Mouse (Mus musculus) MEL (cell line): Measurements from ENCODE around the gene Tmem179b. TPM values are rescaled to one million over a fixed set of nuclear protein-coding genes. Genes with fewer than 3 reads are reported as not detected.

Experiments used
- DNase-seq: peaks from one replicate; pipeline ENCODE4 v3.0.0; 2011; ENCODE audit warnings: low read depth, low spot score
- H3K27ac ChIP-seq: 2 replicates; pipeline ENCODE4 v1.5.1; 2012; ENCODE audit warnings: low read depth, mild to moderate bottlenecking, control low read depth, low read length, moderate library complexity; ENCODE audit not compliant: control insufficient read depth
- H3K27me3 ChIP-seq, 2 experiments: fragments of 150-350 bp in 1 of 2; sonication (generic) in 1 of 2; 2 replicates each; pipeline ENCODE4 v1.6.1; 2012; ENCODE audit warnings: low read length in 2 of 2, mild to moderate bottlenecking in 2 of 2, improper control_type of control experiment in 1 of 2, moderate library complexity in 1 of 2; ENCODE audit not compliant: insufficient read depth in 2 of 2, control insufficient read depth in 1 of 2
- H3K36me3 ChIP-seq, 2 experiments: 2 replicates each; pipeline ENCODE4 v1.6.1; 2012 to 2014; ENCODE audit warnings: low read length in 2 of 2, improper control_type of control experiment in 1 of 2, inconsistent platforms in 1 of 2, mild to moderate bottlenecking in 1 of 2; ENCODE audit not compliant: insufficient read depth in 2 of 2, control insufficient read depth in 1 of 2
- H3K4me1 ChIP-seq, 2 experiments: fragments of 150-350 bp in 1 of 2; sonication (generic) in 1 of 2; 2 replicates each; pipeline ENCODE4 v1.6.1; 2012; ENCODE audit warnings: low read length in 2 of 2, improper control_type of control experiment in 1 of 2, mild to moderate bottlenecking in 1 of 2; ENCODE audit not compliant: insufficient read depth in 2 of 2, control insufficient read depth in 1 of 2
- H3K4me3 ChIP-seq, 2 experiments: fragments of 150-350 bp in 1 of 2; sonication (generic) in 1 of 2; 2 replicates each; pipeline ENCODE4 v1.5.1; 2012; ENCODE audit warnings: low read depth in 2 of 2, low read length in 2 of 2, mild to moderate bottlenecking in 2 of 2, moderate library complexity in 2 of 2, control low read depth in 1 of 2, improper control_type of control experiment in 1 of 2; ENCODE audit not compliant: control insufficient read depth in 1 of 2, insufficient read depth in 1 of 2
- H3K79me2 ChIP-seq: 2 replicates; pipeline ENCODE4 v1.6.1; 2012; ENCODE audit warnings: mild to moderate bottlenecking, low read length, moderate library complexity; ENCODE audit not compliant: control insufficient read depth, poor library complexity, insufficient read depth
- H3K9ac ChIP-seq: 2 replicates; pipeline ENCODE4 v1.6.1; 2012; ENCODE audit warnings: low read depth, mild to moderate bottlenecking, control low read depth, low read length, moderate library complexity; ENCODE audit not compliant: control insufficient read depth, poor library complexity, severe bottlenecking
- H3K9me3 ChIP-seq: fragments of 150-350 bp; sonication (generic); replicated peaks from 2 replicates; pipeline ENCODE4 v1.6.1; 2012; ENCODE audit warnings: mild to moderate bottlenecking, low read length, improper control_type of control experiment, moderate library complexity; ENCODE audit not compliant: insufficient read depth
- BHLHE40 ChIP-seq: IDR thresholded peaks from 2 replicates; pipeline ENCODE4 v1.6.1; 2012; ENCODE audit warnings: low read depth, mild to moderate bottlenecking, inconsistent platforms, low read length, improper control_type of control experiment, borderline replicate concordance
- ELF1 ChIP-seq: IDR thresholded peaks from 2 replicates; pipeline ENCODE4 v1.6.1; 2014; ENCODE audit warnings: low read depth, mild to moderate bottlenecking, inconsistent platforms, low read length, improper control_type of control experiment, moderate library complexity
- EP300 ChIP-seq, 2 experiments: IDR thresholded peaks; 2 replicates each; pipeline ENCODE4 v1.6.1; 2011; ENCODE audit warnings: improper control_type of control experiment in 2 of 2, low read length in 2 of 2, low read depth in 1 of 2, mild to moderate bottlenecking in 1 of 2
- ETS1 ChIP-seq: IDR thresholded peaks from 2 replicates; pipeline ENCODE4 v1.6.1; 2012; ENCODE audit warnings: low read depth, mild to moderate bottlenecking, inconsistent platforms, low read length, improper control_type of control experiment, moderate library complexity
- GATA1 ChIP-seq: IDR thresholded peaks from 2 replicates; pipeline ENCODE4 v1.6.1; 2011; ENCODE audit warnings: low read depth, low read length, improper control_type of control experiment
- HCFC1 ChIP-seq: IDR thresholded peaks from 2 replicates; pipeline ENCODE4 v1.6.1; 2012; ENCODE audit warnings: low read depth, mild to moderate bottlenecking, inconsistent platforms, low read length, improper control_type of control experiment, moderate library complexity
- JUND ChIP-seq: IDR thresholded peaks from 2 replicates; pipeline ENCODE4 v1.6.1; 2011; ENCODE audit warnings: low read depth, mild to moderate bottlenecking, improper control_type of control experiment, low read length
- MAFK ChIP-seq: IDR thresholded peaks from 2 replicates; pipeline ENCODE4 v1.6.1; 2011; ENCODE audit warnings: low read depth, mild to moderate bottlenecking, low read length, improper control_type of control experiment, borderline replicate concordance
- MAX ChIP-seq: IDR thresholded peaks from 2 replicates; pipeline ENCODE4 v1.6.1; 2011; ENCODE audit warnings: low read length, improper control_type of control experiment
- MEF2A ChIP-seq: IDR thresholded peaks from 2 replicates; pipeline ENCODE4 v1.6.1; 2014; ENCODE audit warnings: low read depth, mild to moderate bottlenecking, inconsistent platforms, low read length, improper control_type of control experiment; ENCODE audit not compliant: poor library complexity, insufficient replicate concordance, severe bottlenecking; ENCODE audit errors: extremely low read depth
- MXI1 ChIP-seq: IDR thresholded peaks from 2 replicates; pipeline ENCODE4 v1.6.1; 2011; ENCODE audit warnings: mild to moderate bottlenecking, low read depth, low read length, improper control_type of control experiment
- MYB ChIP-seq: IDR thresholded peaks from 2 replicates; pipeline ENCODE4 v1.6.1; 2011; ENCODE audit warnings: mild to moderate bottlenecking, low read depth, low read length, improper control_type of control experiment
- NELFE ChIP-seq: IDR thresholded peaks from 2 replicates; pipeline ENCODE4 v1.6.1; 2011; ENCODE audit warnings: low read depth, low read length, improper control_type of control experiment
- NRF1 ChIP-seq: IDR thresholded peaks from 2 replicates; pipeline ENCODE4 v1.6.1; 2014; ENCODE audit warnings: low read depth, mild to moderate bottlenecking, inconsistent platforms, low read length, improper control_type of control experiment, moderate library complexity; ENCODE audit not compliant: poor library complexity, insufficient read depth, severe bottlenecking
- POLR2A ChIP-seq, 2 experiments: IDR thresholded peaks; 2 replicates each; pipeline ENCODE4 v1.6.1; 2011 to 2012; ENCODE audit warnings: low read length in 2 of 2, mild to moderate bottlenecking in 2 of 2, control low read depth in 1 of 2, improper control_type of control experiment in 1 of 2, low read depth in 1 of 2, moderate library complexity in 1 of 2; ENCODE audit not compliant: control insufficient read depth in 1 of 2, insufficient read depth in 1 of 2, poor library complexity in 1 of 2
- POLR2AphosphoS2 ChIP-seq: IDR thresholded peaks from 2 replicates; pipeline ENCODE4 v1.6.1; 2011; ENCODE audit warnings: low read length, improper control_type of control experiment
- POLR2AphosphoS5 ChIP-seq: IDR thresholded peaks from 2 replicates; pipeline ENCODE4 v1.6.1; 2012; ENCODE audit warnings: low read depth, borderline replicate concordance, mild to moderate bottlenecking, inconsistent platforms, low read length, moderate library complexity, mixed read lengths
- RAD21 ChIP-seq: IDR thresholded peaks from 2 replicates; pipeline ENCODE4 v1.6.1; 2011; ENCODE audit warnings: mild to moderate bottlenecking, low read depth, low read length, improper control_type of control experiment
- RCOR1 ChIP-seq: IDR thresholded peaks from 2 replicates; pipeline ENCODE4 v1.6.1; 2012; ENCODE audit warnings: low read depth, mild to moderate bottlenecking, inconsistent platforms, low read length, improper control_type of control experiment
- SIN3A ChIP-seq: IDR thresholded peaks from 2 replicates; pipeline ENCODE4 v1.6.1; 2012; ENCODE audit warnings: low read length, improper control_type of control experiment, inconsistent platforms
- SMC3 ChIP-seq: IDR thresholded peaks from 2 replicates; pipeline ENCODE4 v1.6.1; 2011; ENCODE audit warnings: low read depth, low read length, improper control_type of control experiment
- TAL1 ChIP-seq: IDR thresholded peaks from 2 replicates; pipeline ENCODE4 v1.6.1; 2012; ENCODE audit warnings: mild to moderate bottlenecking, inconsistent platforms, low read length, moderate library complexity, mixed read lengths
- TBP ChIP-seq: IDR thresholded peaks from 2 replicates; pipeline ENCODE4 v1.8.0; 2011; ENCODE audit warnings: low read depth, low read length, improper control_type of control experiment
- TCF12 ChIP-seq: IDR thresholded peaks from 2 replicates; pipeline ENCODE4 v1.6.1; 2014; ENCODE audit warnings: low read depth, mild to moderate bottlenecking, inconsistent platforms, low read length, improper control_type of control experiment, moderate library complexity
- USF1 ChIP-seq: IDR thresholded peaks from 2 replicates; pipeline ENCODE4 v1.6.1; 2014; ENCODE audit warnings: low read depth, mild to moderate bottlenecking, inconsistent platforms, low read length, improper control_type of control experiment, moderate library complexity
- ZKSCAN1 ChIP-seq: IDR thresholded peaks from 2 replicates; pipeline ENCODE4 v1.6.1; 2012; ENCODE audit warnings: low read depth, mild to moderate bottlenecking, inconsistent platforms, low read length, improper control_type of control experiment, moderate library complexity
- ZMIZ1 ChIP-seq: IDR thresholded peaks from 2 replicates; pipeline ENCODE4 v1.6.1; 2012; ENCODE audit warnings: low read depth, mild to moderate bottlenecking, inconsistent platforms, low read length, improper control_type of control experiment, moderate library complexity
- ZNF384 ChIP-seq: IDR thresholded peaks from 2 replicates; pipeline ENCODE4 v1.6.1; 2012; ENCODE audit warnings: low read depth, mild to moderate bottlenecking, inconsistent platforms, low read length, improper control_type of control experiment
- polyA plus RNA-seq, 2 experiments: library from polyadenylated mRNA; stranded (reverse) in 1 of 2; unstranded in 1 of 2; fragments of >175 nt in 1 of 2; fragments of >200 nt in 1 of 2; gene quantifications; 2 replicates each; pipeline versions ENCODE4 v1.2.1 to v1.2.4; 2012; ENCODE audit warnings: low replicate concordance in 2 of 2, low read depth in 1 of 2; ENCODE audit not compliant: insufficient read length in 2 of 2, insufficient read depth in 1 of 2, missing spikeins in 1 of 2
- total RNA-seq: library from RNA; depleted of rRNA; stranded (reverse); fragments of 300-350 nt; gene quantifications from 2 replicates; pipeline ENCODE4 v1.2.3, GENCODE M21; 2012

Tmem179b gene
- total and polyA plus RNA-seq, 3 experiments, result 60.0 to 101 TPM; not detected in 1

DNA sequence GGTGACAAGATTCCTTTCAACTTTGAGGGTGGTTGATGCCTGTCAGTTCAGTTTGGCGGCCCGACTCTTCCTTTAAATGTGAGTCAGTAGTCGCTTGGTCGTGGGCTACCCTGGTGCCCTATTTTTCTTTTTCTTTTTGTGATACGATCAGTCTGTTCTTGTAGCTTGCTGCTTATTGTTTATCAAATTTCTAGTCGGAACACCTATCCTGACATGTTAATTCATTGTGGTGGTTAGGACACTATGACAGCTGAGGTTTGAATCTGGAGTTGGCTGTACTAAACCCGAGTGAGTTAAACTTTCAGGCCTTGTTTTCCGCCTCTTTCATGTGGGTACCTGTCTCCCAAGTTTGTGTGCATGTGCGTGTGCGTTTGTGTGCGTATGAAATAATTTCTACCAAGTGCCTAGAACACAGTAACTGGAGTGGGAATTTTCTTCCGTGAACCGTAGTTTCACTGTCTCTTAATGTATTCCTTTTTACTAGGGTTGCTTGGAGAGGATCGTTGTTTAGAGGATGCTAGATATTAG, 16.7 kb downstream of the Tmem179b start (continued):
- TF ChIP-seq HCFC1 (no peak), MAFK (no peak), MYB (no peak), TAL1 (no peak), ETS1 (no peak), POLR2A (IDR thresholded peaks at IDR 0.05; ENCODE audit: control insufficient read depth in 1 of 2, insufficient read depth in 1 of 2, low read depth in 1 of 2, low read length in 2 of 2, poor library complexity in 1 of 2) (no peak), NRF1 (no peak), BHLHE40 (no peak), RAD21 (no peak), MAX (0 out of 2 replicates have a peak, but pooled peaks have one; percentile 16), TCF12 (no peak), SIN3A (peak; percentile 48; the same call in 1 of the 2 replicates), RCOR1 (no peak), GATA1 (no peak)

- TF ChIP-seq POLR2A (IDR thresholded peaks at IDR 0.05; ENCODE audit: control insufficient read depth in 1 of 2, insufficient read depth in 1 of 2, low read depth in 1 of 2, low read length in 2 of 2, poor library complexity in 1 of 2), result peak; percentile 98 to 99
- no peak for TF ChIP-seq SMC3
- peak; percentile 83 for TF ChIP-seq HCFC1
- peak; percentile 6 for TF ChIP-seq SIN3A
- TF ChIP-seq ELF1, result peak; percentile 38; the same call in 1 of the 2 replicates
- peak; percentile 92 for TF ChIP-seq NRF1
- TF ChIP-seq POLR2AphosphoS5, result 0 out of 2 replicates have a peak, but pooled peaks have one; percentile 45
- TF ChIP-seq JUND, result no peak
- TF ChIP-seq MXI1, result peak; percentile 71; the same call in 1 of the 2 replicates
- TF ChIP-seq TCF12, result peak; percentile 57
- TF ChIP-seq MAFK, result no peak
- TF ChIP-seq GATA1, result 0 out of 2 replicates have a peak, but pooled peaks have one; percentile 12
- no peak; the same call in 1 of the 2 replicates for TF ChIP-seq ZNF384
- peak; percentile 99 for TF ChIP-seq NELFE
- no peak for TF ChIP-seq ZKSCAN1
- peak; percentile 88; the same call in 1 of the 2 replicates for TF ChIP-seq POLR2AphosphoS2
- peak; percentile 5; the same call in 1 of the 2 replicates for TF ChIP-seq MAX
- TF ChIP-seq USF1, result peak; percentile 9; the same call in 1 of the 2 replicates
- peak; percentile 96 for TF ChIP-seq ZMIZ1
- TF ChIP-seq MEF2A, result no peak
- TF ChIP-seq EP300 (IDR thresholded peaks at IDR 0.05; ENCODE audit: low read depth in 1 of 2, low read length in 2 of 2), result no peak
- TF ChIP-seq TBP, result peak; percentile 96
- peak; percentile 38; the same call in 1 of the 2 replicates for TF ChIP-seq ETS1
- Histone ChIP-seq H3K79me2 (peaks cover 56% of the 10 kb centered on the region), H3K27me3 (no peaks in the 10 kb centered on the region), H3K27ac (peak within 1 kb of the TSS; percentile 78), H3K4me1 (peaks cover 7 to 22% of the 10 kb centered on the region in 2 experiments; a peak in 3 of 4 replicates), H3K4me3 (peak within 1 kb of the TSS; percentile 72 to 87), H3K36me3 (peaks cover 3 to 26% of the 10 kb centered on the region in 2 experiments; a peak in 3 of 4 replicates), H3K9ac (peak within 1 kb of the TSS; percentile 91), H3K9me3 (no peaks in the 10 kb centered on the region)
- DNase-seq, result peak; percentile 96
Measured at GRCm38 (mm10) chr19:8756635-8757387, 17.5 kb downstream of the Tmem179b start, which contains the start of gene Nxf1. Gene Nxf1 (plus strand): TSS chr19:8757073.
